Mouse (Mus musculus) leukemia stem cell, adult 10-12 weeks (primary cell): ENCODE measurements around the gene Olfr599. TPM values are rescaled to one million over a fixed set of nuclear protein-coding genes. Genes with fewer than 3 reads are reported as not detected.

Experiments used
- polyA plus RNA-seq: library from polyadenylated mRNA; stranded (reverse); fragments of >175 nt; gene quantifications from 2 replicates; pipeline ENCODE4 v1.2.3, GENCODE M21; 2012; ENCODE audit warnings: low replicate concordance

Gene Olfr599
- not detected in 2 replicates for polyA plus RNA-seq

DNA sequence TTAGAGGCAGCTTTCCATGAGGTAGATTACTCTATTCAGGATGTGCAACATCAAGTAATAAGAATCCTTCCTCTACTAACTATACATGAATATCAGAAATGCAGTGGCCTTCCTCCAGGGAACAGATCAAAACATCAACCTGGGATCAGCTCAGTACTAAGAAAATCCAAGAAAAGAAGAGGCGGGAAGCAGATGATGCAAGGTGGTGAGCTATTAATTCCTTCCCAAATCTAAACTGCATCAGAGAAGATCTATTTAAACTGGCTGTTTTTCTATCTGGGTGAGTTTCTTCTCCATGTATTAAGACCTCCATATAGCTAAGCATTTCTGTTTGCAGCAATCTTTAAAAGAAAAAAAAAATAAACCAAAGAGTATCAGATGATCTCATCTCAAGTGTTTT, at the start of gene Olfr599:
Olfr599 (plus strand) TSS at position 301 of the 400 bp plus-strand sequence.

DNA sequence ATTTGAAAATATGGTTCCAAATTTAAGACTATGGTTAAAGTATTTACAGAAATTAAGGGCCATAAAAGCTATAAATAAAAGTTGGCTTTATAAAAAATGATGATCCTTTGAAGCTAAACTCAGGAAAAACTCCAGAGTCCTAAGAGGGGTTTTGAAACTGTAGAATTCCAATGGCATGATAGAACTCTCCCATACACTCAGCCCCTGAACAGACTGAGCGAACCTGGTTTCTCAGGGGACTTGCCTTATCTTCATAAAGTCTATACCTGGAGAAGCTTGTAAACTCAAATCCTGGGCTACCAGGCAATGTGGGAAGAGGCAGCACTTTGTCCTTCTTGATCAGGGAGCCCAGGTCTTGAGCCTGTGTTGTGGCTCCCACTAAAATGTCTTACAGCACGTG, 30.4 kb upstream of the Olfr599 start, which contains the start of gene Olfr596:
Olfr596 (plus strand) TSS at position 301 of the 400 bp plus-strand sequence.

DNA sequence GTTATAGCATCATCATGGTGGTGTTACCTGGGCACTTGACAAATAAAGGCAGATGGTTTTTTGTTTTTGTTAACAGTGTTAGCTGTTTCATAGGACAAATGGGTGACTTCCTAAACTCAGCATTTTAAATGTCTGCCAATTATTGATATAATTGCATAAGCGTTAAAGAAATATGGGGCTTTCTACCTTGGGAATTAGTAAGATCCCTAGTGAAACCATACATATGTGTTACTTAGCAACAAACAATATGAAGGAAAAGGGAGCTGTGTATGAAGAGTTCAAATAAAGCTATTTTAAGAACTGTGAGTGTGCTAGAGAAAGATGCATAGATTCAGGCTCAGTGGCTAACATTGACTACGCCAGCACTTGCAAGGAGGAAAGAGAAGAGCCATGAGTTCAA, 19.7 kb upstream of the Olfr599 start, which contains the start of gene Olfr597:
Olfr597 (plus strand) TSS at position 301 of the 400 bp plus-strand sequence.

DNA sequence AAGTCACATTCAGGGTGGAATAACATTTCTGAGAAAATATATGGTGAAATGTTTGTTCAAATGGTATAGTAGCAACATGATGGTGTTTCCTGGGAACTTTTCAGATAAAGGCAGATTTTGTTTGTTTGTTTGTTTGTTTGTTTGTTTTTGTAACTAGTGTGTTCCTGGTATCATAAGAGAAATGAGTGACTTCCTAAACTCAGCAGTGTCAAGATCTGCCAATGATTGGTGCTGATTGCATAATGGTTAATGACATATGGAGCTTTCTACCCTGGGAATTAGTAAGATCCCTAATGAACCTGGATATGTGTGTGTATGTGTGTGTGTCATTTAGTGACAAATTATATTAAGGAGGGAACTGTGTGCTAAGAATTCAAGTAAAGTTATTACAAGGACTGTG, 12.4 kb upstream of the Olfr599 start, which contains the start of gene Olfr598:
Olfr598 (plus strand) TSS at position 301 of the 400 bp plus-strand sequence.

DNA sequence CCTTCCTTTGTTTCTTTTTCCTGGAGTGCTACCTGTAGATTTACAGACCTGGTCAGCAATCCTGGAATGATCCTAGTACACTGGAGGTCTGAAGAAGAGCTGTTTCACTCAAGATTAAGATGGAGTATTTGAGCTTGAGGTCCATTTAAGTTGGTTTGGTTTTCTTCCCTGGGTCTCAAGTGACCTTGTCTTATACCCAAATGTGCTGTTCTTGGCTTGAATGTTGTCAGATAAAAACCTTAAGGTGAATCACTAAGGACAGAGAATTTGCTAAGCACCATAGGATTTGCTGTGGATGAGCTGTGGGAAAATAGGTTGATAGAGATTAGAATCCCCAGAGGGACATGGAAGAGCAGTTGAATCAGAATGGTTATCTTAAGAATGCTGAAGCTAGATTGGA, 13.9 kb downstream of the Olfr599 start, which contains the start of gene Olfr600:
Olfr600 (minus strand) TSS at position 101 of the 400 bp plus-strand sequence.

DNA sequence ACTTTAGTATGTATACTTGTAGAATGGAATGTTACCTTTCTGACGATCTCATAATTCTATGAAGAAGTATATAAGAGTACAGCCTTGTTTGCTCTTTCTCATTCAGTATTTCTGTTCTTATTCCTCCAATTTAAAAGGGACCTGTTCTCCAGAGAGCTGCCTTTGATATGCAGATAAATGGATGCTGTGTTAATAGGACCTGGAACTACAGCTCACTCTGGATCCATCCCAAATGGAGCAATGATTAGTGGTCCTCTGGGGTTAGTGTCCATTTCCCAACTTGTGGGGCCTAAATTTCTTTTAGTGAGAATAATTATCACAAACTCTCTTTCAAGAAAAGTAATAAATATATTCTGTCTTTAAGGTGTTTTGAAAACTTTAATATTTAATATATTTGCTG, 26.8 kb downstream of the Olfr599 start, which contains the start of gene Olfr601:
Olfr601 (minus strand) TSS at position 101 of the 400 bp plus-strand sequence.

DNA sequence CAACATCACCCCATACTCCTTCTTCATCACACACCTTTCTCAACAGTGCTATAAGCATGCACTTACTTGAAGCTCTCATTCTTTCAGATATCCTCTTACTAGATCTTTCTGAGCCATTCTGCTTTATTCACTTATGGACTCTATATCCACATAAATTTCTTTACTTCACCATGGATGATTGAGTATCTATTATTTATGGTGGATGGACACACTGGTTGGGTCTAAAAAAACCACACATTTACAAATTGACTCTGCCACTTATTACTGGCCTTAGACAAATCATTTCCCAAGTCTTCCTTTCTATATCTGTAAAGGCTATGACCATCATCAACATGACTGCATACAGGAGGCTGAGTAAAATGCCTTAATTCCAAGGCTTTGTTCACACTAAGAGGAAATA, 50.4 kb downstream of the Olfr599 start, which contains the start of gene Olfr603:
Olfr603 (minus strand) TSS at position 101 of the 400 bp plus-strand sequence.

Other genes starting within 250 kb of the Olfr599 start
- not detected in 2 replicates for gene Olfr585, start 238.2 kb upstream of the Olfr599 start, polyA plus RNA-seq
- not detected in 2 replicates for gene Olfr586, start 210.3 kb upstream of the Olfr599 start, polyA plus RNA-seq
- not detected in 2 replicates for gene Olfr588-ps1, start 195.0 kb upstream of the Olfr599 start, polyA plus RNA-seq
- gene Olfr589, start 179.6 kb upstream of the Olfr599 start, polyA plus RNA-seq = not detected in 2 replicates
- not detected in 2 replicates for gene Olfr591, start 157.6 kb upstream of the Olfr599 start, polyA plus RNA-seq
- gene Olfr592, start 151.1 kb upstream of the Olfr599 start, polyA plus RNA-seq = not detected in 2 replicates
- not detected in 2 replicates for gene Olfr593, start 124.1 kb upstream of the Olfr599 start, polyA plus RNA-seq
- not detected in 2 replicates for gene Olfr594, start 118.9 kb upstream of the Olfr599 start, polyA plus RNA-seq
- not detected in 2 replicates for gene Usp17ld, start 83.4 kb upstream of the Olfr599 start, polyA plus RNA-seq
- gene Olfr596, start 30.3 kb upstream of the Olfr599 start, polyA plus RNA-seq = not detected in 2 replicates
- not detected in 2 replicates for gene Olfr597, start 19.6 kb upstream of the Olfr599 start, polyA plus RNA-seq
- not detected in 2 replicates for gene Olfr598, start 12.3 kb upstream of the Olfr599 start, polyA plus RNA-seq
- 0.05 TPM in 1 of 2 replicates, not detected in the other for gene Olfr600, start 13.8 kb downstream of the Olfr599 start, polyA plus RNA-seq
- not detected in 2 replicates for gene Olfr601, start 26.7 kb downstream of the Olfr599 start, polyA plus RNA-seq
- not detected in 2 replicates for gene Olfr603, start 50.3 kb downstream of the Olfr599 start, polyA plus RNA-seq
- gene Usp17lc, start 79.2 kb downstream of the Olfr599 start, polyA plus RNA-seq = not detected in 2 replicates
- not detected in 2 replicates for gene Olfr605, start 109.5 kb downstream of the Olfr599 start, polyA plus RNA-seq
- gene Olfr606, start 113.1 kb downstream of the Olfr599 start, polyA plus RNA-seq = not detected in 2 replicates
- gene Olfr607, start 128.2 kb downstream of the Olfr599 start, polyA plus RNA-seq = not detected in 2 replicates
- not detected in 2 replicates for gene Olfr608, start 134.0 kb downstream of the Olfr599 start, polyA plus RNA-seq
- gene Olfr609, start 162.1 kb downstream of the Olfr599 start, polyA plus RNA-seq = not detected in 2 replicates
- gene Olfr610, start 176.2 kb downstream of the Olfr599 start, polyA plus RNA-seq = not detected in 2 replicates
- gene Olfr611, start 184.9 kb downstream of the Olfr599 start, polyA plus RNA-seq = not detected in 2 replicates
- gene Olfr612, start 206.8 kb downstream of the Olfr599 start, polyA plus RNA-seq = not detected in 2 replicates
- gene Olfr613, start 212.2 kb downstream of the Olfr599 start, polyA plus RNA-seq = not detected in 2 replicates
- not detected in 2 replicates for gene Olfr615, start 220.2 kb downstream of the Olfr599 start, polyA plus RNA-seq
- not detected in 2 replicates for gene Olfr616, start 233.2 kb downstream of the Olfr599 start, polyA plus RNA-seq
- not detected in 2 replicates for gene Olfr617, start 237.1 kb downstream of the Olfr599 start, polyA plus RNA-seq